Mouse (Mus musculus) C2C12 (cell line): ENCODE results near the gene Wdr66.
"Not testable (repeated sequence)": the region's sequence is repeated elsewhere in the genome, so short reads cannot be mapped to it uniquely, and the experiment has no call there.

ENCODE experiments used
- CEBPB ChIP-seq: IDR thresholded peaks from one replicate; pipeline ENCODE4 v1.6.1; 2011; ENCODE audit warnings: low read depth, mild to moderate bottlenecking, control low read depth, moderate library complexity
- CTCF ChIP-seq: IDR thresholded peaks from one replicate; pipeline ENCODE4 v1.5.1; 2011; ENCODE audit not compliant: control insufficient read depth, insufficient read depth, insufficient read length
- FOSL1 ChIP-seq: IDR thresholded peaks from one replicate; pipeline ENCODE4 v1.8.0; 2011; ENCODE audit warnings: mild to moderate bottlenecking, low read length; ENCODE audit not compliant: poor library complexity, insufficient read depth, severe bottlenecking
- MAX ChIP-seq: IDR thresholded peaks from one replicate; pipeline ENCODE4 v1.6.1; 2011; ENCODE audit warnings: mild to moderate bottlenecking, control low read depth
- MYOD1 ChIP-seq: IDR thresholded peaks from one replicate; pipeline ENCODE4 v1.6.1; 2011; ENCODE audit warnings: low read depth; ENCODE audit not compliant: control insufficient read depth, insufficient read length
- USF1 ChIP-seq: IDR thresholded peaks from one replicate; pipeline ENCODE4 v1.6.1; 2011; ENCODE audit warnings: low read depth, mild to moderate bottlenecking, control low read depth, moderate library complexity

- not testable (repeated sequence) for TF ChIP-seq USF1, MAX, CTCF, CEBPB, FOSL1, MYOD1
Measured at GRCm38 (mm10) chr5:123222346-123223050, 29.4 kb upstream of the Wdr66 start.
